Mouse (Mus musculus) gastrocnemius, postnatal 25 days (tissue): ENCODE measurements at regions not wholly inside any gene's neighbourhood (a gene's known extent, or its start where the extent isn't known, plus 50 kb on each side); places are given as distances from the start of the nearest gene placed in this dataset.

Experiments
- DNase-seq: peaks from one replicate; pipeline ENCODE4 v3.0.0; 2022

GRCm38 (mm10) chr3:116197966-116198365, 55.3 kb downstream of the Gpr88 start:
- DNase-seq = no peak

- peak; percentile 38 for DNase-seq
Measured at GRCm38 (mm10) chr3:116194701-116195100, 58.6 kb downstream of the Gpr88 start.

- no peak for DNase-seq
Measured at GRCm38 (mm10) chr3:116191261-116191660, 61.8 kb upstream of the Vcam1 start.

- DNase-seq = peak; percentile 41
Measured at GRCm38 (mm10) chr3:116190727-116191126, 61.2 kb upstream of the Vcam1 start.

GRCm38 (mm10) chr3:116189363-116190100, 60.0 kb upstream of the Vcam1 start:
- no peak for DNase-seq

GRCm38 (mm10) chr3:116185206-116185605, 55.7 kb upstream of the Vcam1 start:
- no peak for DNase-seq

- DNase-seq = no peak
Measured at GRCm38 (mm10) chr3:116184443-116184842, 55.0 kb upstream of the Vcam1 start.

GRCm38 (mm10) chr3:116180341-116180885, 50.9 kb upstream of the Vcam1 start:
- no peak for DNase-seq
